Mouse (Mus musculus) brain, embryonic 14.5 days (tissue): ENCODE data around the gene Nlrp9c. TPM values are rescaled to one million over a fixed set of nuclear protein-coding genes. Genes with fewer than 3 reads are reported as not detected.
"Not testable (repeated sequence)": the region's sequence is repeated elsewhere in the genome, so short reads cannot be mapped to it uniquely, and the experiment has no call there.

ENCODE experiments used
- DNase-seq: peaks from one replicate; pipeline ENCODE4 v3.0.0-alpha.2; 2011; ENCODE audit warnings: low read depth
- CTCF ChIP-seq: fragments of 200-500 bp; IDR thresholded peaks from 2 replicates; pipeline ENCODE4 v1.5.1; 2012; ENCODE audit warnings: inconsistent platforms, mild to moderate bottlenecking, moderate library complexity, borderline replicate concordance; ENCODE audit not compliant: insufficient read depth, insufficient read length; ENCODE audit errors: extremely low read depth
- POLR2A ChIP-seq: fragments of 200-500 bp; IDR thresholded peaks from 2 replicates; pipeline ENCODE4 v1.6.1; 2012; ENCODE audit warnings: mild to moderate bottlenecking, inconsistent platforms, borderline replicate concordance; ENCODE audit not compliant: poor library complexity, insufficient read depth, insufficient read length, severe bottlenecking; ENCODE audit errors: extremely low read depth
- polyA plus RNA-seq: library from polyadenylated mRNA; depleted of rRNA; stranded (reverse); fragments of >200 nt; gene quantifications from 2 replicates; pipeline ENCODE4 v1.2.3, GENCODE M21; 2012; rRNA removed

Gene Nlrp9c
- not detected in 2 replicates for polyA plus RNA-seq

GRCm38 (mm10) chr7:26403600-26403999 is at the start of gene Nlrp9c:
TSS of gene Nlrp9c (minus strand) at chr7:26403700.
- DNase-seq = not testable (repeated sequence)

DNA sequence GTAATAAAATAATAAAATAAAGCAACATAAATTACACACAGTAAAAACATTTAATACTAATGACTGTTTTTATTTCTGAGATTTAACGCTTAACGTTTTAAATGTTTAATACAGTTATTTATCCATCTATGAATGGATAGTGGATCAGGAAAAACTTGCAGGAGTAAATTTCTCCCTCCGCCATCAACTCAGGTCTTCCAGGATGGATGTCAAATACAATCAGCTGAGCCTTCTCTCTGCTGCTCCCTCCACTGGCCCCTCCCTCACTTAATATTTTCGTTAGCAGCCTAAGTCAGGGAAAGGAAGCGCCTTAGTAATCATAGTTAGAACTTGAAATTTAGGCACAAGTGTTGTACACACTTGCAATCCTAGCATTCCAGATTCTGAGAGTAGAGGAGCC is 31.3 kb upstream of the Nlrp9c start, which contains the start of gene Nlrp4a:
TSS of gene Nlrp4a (plus strand) at position 301 of the 400 bp plus-strand sequence.
- TF ChIP-seq POLR2A = no peak
- no peak for DNase-seq

DNA sequence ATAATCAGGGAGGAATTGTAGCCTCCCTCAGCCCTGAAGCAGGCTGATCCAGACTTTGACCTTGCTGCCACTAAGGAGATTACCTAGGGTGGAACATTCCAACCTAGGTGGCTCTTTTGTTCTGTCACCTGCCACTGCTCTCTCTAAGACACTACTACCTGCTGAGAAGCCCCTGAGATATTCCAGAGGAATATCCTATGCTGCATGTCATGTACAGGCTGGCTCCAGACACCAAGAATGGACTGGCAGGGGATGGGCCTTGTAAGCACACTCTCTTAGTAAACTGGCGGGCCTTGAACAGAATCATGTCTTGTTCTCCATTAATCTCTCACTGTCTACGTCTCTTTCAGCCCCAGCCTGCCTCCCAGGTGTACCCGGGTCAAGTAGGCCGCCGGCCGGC is 11.7 kb downstream of the Nlrp9c start:
- DNase-seq = not testable (repeated sequence)

- not testable (repeated sequence) for DNase-seq
These were observed 12.4 kb downstream of the Nlrp9c start for GRCm38 (mm10) chr7:26391137-26391536.

DNA sequence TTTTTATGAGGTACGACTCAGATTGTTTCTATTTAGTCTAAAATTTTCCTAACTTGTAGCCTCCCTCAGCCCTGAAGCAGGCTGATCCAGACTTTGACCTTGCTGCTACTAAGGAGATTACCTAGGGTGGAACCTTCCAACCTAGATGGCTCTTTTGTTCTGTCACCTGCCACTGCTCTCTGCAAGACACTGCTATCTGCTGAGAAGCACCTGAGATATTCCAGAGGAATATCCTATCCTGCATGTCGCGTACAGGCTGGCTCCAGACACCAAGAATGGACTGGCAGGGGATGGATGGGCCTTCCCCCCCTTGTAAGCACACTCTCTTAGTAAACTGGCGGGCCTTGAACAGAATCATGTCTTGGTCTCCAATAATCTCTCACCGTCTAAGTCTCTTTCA is 16.8 kb downstream of the Nlrp9c start:
- DNase-seq = not testable (repeated sequence)

- TF ChIP-seq POLR2A (no peak), CTCF (no peak)
- DNase-seq = no peak
These were observed 22.7 kb downstream of the Nlrp9c start for GRCm38 (mm10) chr7:26380807-26381206.

GRCm38 (mm10) chr7:26373221-26373620 is 30.3 kb downstream of the Nlrp9c start:
- DNase-seq = not testable (repeated sequence)

DNA sequence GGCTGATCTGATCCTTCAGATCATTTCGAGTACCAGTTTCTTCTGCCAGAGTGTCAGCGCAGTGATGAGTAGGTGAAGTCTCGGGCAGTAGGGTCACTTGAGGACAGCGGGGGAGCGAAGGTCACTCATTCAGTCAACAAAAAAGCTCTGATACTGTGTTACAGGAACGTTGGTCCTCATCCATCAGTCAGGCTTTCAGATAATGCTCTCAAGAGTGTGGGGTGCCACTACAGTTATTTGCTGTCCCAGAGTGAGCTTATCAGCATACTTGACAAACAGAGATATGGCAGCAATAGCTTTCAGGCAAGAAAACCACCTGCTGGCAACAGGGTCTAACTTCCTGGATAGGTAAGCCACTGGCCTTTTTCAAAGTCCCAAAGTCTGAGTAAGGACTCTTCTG is 46.8 kb downstream of the Nlrp9c start:
- DNase-seq = not testable (repeated sequence)

GRCm38 (mm10) chr7:26352258-26352657 is 51.2 kb downstream of the Nlrp9c start:
- DNase-seq = not testable (repeated sequence)

DNA sequence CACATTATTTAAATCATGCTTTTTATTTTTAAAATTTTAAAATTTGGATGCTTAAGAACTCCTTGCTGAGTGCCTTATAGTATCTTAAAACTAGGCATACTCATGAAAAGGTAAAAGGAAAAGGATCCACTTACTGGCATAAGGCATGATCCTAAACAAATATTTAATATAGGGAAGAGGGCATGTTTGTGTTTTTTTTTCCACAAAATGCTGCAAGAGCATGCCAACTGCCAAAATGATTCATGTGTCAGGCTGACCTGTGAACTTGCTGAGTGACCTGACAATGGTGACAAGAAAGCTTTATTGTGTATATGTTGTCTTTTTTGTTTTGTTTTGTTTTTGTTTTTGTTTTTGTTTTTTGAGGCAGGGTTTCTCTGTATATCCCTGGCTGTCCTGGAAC is 53.3 kb downstream of the Nlrp9c start:
- DNase-seq = not testable (repeated sequence)

GRCm38 (mm10) chr7:26320361-26320760 is 83.1 kb downstream of the Nlrp9c start:
- DNase-seq = not testable (repeated sequence)

DNA sequence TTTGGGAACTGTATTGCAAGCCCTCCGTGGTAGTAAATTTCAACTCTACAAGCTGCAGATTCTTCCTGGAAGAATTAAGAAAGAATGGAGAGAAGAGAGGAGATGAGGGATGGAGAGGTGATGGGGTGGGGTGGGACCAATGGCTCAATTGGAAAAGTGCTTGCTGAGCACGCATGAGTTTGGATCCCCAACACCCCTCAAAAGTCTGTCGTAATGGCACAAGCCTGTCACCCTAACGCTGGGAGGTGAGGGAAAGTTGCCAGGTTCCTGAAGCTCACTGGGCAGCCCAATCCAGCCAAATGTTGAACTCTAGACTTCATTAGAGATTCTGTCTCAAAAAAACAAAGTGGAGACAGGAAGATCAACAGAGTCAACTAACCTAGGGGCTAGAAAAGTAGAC is 87.7 kb downstream of the Nlrp9c start:
- DNase-seq = not testable (repeated sequence)

GRCm38 (mm10) chr7:26315194-26315593 is 88.3 kb downstream of the Nlrp9c start:
- DNase-seq = not testable (repeated sequence)

- not testable (repeated sequence) for DNase-seq
These were observed 91.7 kb downstream of the Nlrp9c start for GRCm38 (mm10) chr7:26311786-26312185.

- DNase-seq = not testable (repeated sequence)
These were observed 96.6 kb downstream of the Nlrp9c start, which contains the start of gene Cyp2a4 for GRCm38 (mm10) chr7:26306926-26307325. TSS of gene Cyp2a4 (plus strand) at chr7:26307169.

GRCm38 (mm10) chr7:26303429-26304166 is 99.9 kb downstream of the Nlrp9c start:
- DNase-seq = not testable (repeated sequence)

Other genes with a start within 250 kb of the Nlrp9c start
- not detected in 2 replicates for gene Cyp2b9, start 230.3 kb downstream of the Nlrp9c start, polyA plus RNA-seq
- not detected in 2 replicates for gene Vmn1r184, start 143.4 kb downstream of the Nlrp9c start, polyA plus RNA-seq
- gene Cyp2a4, start 96.5 kb downstream of the Nlrp9c start, polyA plus RNA-seq = not detected in 2 replicates
- gene Nlrp4a, start 31.4 kb upstream of the Nlrp9c start, polyA plus RNA-seq = not detected in 2 replicates
- gene Nlrp9a, start 131.3 kb upstream of the Nlrp9c start, polyA plus RNA-seq = not detected in 2 replicates
- gene Vmn1r185, start 214.8 kb upstream of the Nlrp9c start, polyA plus RNA-seq = not detected in 2 replicates